Mouse (Mus musculus) olfactory bulb, adult 2 months (tissue): ENCODE data around the gene Tmem106a.
"Not testable (repeated sequence)": the region's sequence is repeated elsewhere in the genome, so short reads cannot be mapped to it uniquely, and the experiment has no call there.

Experiments
- CTCF ChIP-seq: fragments of 200-500 bp; IDR thresholded peaks from 2 replicates; pipeline ENCODE4 v1.5.1; 2012; ENCODE audit warnings: low read depth, mild to moderate bottlenecking, low read length, moderate library complexity; ENCODE audit not compliant: insufficient read depth
- POLR2A ChIP-seq: fragments of 200-500 bp; IDR thresholded peaks from 2 replicates; pipeline ENCODE4 v1.6.1; 2012; ENCODE audit warnings: mild to moderate bottlenecking, low read depth, low read length, moderate library complexity; ENCODE audit not compliant: insufficient read depth

DNA sequence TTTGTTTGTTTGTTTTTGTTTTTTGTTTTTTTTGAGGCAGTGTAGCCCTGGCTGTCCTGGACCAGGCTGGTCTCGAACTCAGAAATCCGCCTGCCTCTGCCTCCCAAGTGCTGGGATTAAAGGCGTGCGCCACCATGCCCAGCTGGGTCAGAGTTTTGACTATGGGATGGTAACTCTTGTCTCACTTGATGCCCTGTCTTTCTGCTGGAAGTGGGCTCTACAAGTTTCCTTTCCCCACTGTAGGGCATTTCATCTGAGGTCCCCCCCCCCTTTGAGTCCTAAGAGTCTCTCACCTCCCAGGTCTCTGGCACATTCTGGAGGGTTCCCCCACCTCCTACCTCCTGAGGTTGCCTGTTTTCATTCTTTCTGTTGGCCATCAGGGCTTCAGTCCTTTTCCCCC lies 25.1 kb downstream of the Tmem106a start:
- not testable (repeated sequence) for TF ChIP-seq POLR2A, CTCF
